Mouse (Mus musculus): ENCODE results near the gene A4gnt.

GRCm38 (mm10) chr9:99628581-99628980 lies 16.3 kb downstream of the A4gnt start:
- TF ChIP-seq POLR2A (IDR thresholded peaks at IDR 0.05; ENCODE audit: extremely low read depth, insufficient read depth, low read length) (no peak), CTCF (IDR thresholded peaks at IDR 0.05; ENCODE audit: extremely low read depth, insufficient read depth, low read length) (no peak)
